Mouse (Mus musculus) left cerebral cortex, adult 18-20 months (tissue): Measurements from ENCODE around the gene Srebf2. TPM values are rescaled to one million over a fixed set of nuclear protein-coding genes. Genes with fewer than 3 reads are reported as not detected.
A peak's percentile ranks its signal among the peaks of the same experiment; 100 is the strongest.

ENCODE experiments used
- DNase-seq, 2 experiments: peaks; one replicate each; pipeline ENCODE4 v3.0.0; 2021 to 2022; ENCODE audit warnings: low spot score in 2 of 2, mixed read lengths in 1 of 2
- total RNA-seq, 2 experiments: library from RNA; stranded (reverse); gene quantifications; 2 replicates each; pipeline ENCODE4 v1.2.3; 2021

Gene Srebf2
- total RNA-seq, 2 experiments from 2014 or later, result 213 to 223 TPM

GRCm38 (mm10) chr15:82204680-82205371 is 57.8 kb downstream of the Srebf2 start:
- no peak for DNase-seq

GRCm38 (mm10) chr15:82206365-82207104 is 59.6 kb downstream of the Srebf2 start:
- DNase-seq, result peak; percentile 39 to 40

DNA sequence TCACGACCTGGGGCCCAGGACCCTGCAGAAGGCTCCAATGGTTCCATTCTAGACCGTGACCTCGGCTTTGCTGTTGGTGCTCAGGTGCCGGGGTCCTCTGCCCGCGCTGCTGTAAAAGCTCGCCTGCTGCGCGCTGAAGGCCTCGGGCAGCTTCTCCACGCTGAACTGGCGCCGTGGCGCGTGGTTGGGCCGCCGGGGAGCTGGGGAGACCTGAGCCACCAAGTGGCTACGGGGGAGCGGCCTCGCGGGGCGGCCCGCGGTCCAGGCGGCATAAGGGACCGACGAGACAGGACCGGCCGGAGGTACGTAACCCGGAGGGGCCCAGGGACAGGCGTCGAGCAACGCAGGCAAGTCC is 60.1 kb downstream of the Srebf2 start:
- DNase-seq, result no peak

DNA sequence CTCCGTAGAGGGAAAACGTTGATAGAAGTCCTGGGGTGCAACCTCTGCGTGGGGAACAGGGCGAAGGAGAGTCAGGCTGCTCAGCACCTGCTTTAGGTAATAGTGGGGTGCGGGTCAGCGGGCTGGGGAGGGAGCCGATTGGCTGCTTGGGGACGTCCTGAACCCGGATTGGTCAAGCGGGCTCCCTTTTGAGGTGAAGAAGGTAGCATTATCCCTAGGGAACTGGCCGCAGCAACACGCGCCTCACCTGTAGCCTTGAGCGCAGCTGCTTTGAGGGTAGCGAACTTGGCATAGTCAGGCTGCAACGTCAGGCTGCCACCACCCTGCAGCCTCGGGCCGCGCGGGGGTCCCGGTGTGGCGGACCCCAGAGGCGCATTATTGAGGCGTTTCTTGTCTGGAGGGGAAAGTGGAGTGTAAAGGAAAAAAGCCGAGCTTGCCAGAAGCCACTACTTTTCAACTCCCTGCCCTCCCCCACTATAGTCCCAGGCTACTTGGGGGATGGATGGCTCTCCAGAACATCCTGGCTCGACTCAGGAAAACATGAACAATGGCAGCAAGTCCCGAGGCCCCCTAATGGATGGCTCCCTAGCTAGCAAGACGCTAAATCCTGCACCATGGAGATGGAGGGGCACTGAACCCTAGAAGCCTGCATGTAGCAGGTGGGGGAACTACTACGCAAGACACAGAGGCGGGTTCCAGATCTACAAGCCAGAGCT is 60.7 kb downstream of the Srebf2 start:
- DNase-seq, result no peak

- DNase-seq, result no peak
Observed at GRCm38 (mm10) chr15:82208307-82208706, 61.3 kb downstream of the Srebf2 start.

- DNase-seq, result no peak
Observed at GRCm38 (mm10) chr15:82209295-82210050, 62.5 kb downstream of the Srebf2 start.

DNA sequence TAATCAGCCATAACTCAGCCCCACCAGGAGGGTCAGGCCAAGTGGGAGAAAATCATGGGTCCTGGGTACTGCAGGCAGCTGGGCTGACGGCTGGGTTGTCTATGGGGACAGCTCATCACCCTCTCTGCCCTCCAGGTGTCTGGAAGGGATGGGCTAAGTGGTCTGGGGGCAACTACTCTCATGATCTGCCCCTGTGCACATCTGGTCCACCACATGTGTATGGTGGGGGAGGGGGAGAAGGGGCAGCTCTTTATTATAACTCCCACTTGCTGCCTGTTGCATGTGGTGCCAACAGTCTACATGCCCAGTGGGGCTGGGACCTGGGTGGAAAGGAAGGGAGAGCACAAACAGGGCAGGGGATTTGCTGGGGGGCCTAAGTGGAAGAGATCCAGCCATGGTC is 63.8 kb downstream of the Srebf2 start:
- no peak for DNase-seq

DNA sequence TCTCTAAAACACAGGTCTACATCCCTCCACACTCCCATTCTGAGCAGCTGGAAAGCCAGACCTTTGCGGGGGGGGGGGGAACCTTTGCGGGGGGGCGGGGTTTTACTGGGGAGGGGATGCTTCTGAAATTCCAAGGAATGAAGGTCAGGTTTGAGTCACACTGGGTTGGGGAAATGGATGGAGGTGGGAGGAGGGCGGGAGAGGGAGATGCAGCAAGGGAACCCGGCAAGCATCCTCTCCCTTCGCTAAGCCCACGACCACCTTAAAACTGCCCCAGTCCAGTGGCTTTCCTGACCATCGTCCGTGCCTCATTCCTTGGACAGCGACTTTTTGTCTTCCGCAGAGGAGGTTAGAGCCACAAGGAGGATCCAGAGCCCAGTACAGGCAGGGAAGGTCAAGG is 64.3 kb downstream of the Srebf2 start:
- no peak for DNase-seq

DNA sequence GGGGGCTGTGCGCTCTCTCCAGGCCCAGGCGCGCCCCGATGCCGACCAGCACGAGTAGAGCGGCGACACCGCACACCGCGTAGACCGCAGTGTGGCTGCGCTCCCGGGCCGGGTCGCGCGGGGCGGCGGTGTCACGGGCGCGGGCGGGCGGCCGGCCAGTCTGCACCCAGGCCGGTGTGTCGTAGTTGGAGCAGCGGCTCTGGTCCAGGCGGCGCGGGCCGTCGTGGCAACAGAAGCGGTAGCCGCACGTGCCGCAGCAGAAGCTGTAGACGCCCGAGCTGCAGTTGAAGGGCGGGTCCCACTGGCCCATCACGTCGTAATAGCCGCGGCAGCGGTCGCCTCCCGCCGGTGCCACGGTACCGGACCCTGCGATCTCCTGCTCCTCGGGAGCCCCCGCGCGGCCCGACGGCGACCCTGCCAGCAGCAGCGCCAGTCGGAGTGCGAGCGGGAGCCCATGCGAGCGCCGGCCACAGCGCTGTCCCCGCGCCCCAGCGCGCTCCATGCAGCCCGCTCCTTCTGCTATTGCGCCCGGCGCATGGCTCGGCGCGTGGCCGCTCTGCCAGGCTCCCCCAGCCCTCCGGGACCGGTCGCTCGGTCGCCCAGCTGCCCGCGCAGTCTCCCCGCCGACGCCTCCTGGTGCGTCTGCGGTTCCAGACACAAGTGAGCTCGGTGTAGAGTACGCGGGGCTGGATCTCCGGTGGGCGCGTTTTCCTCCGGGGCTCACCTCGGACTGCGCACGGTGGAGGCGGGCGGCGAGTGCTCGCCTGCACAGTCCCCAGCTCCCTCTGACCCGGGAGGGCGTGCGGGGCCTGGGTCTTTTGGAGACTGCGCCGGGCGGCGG is 65.2 kb downstream of the Srebf2 start:
- no peak for DNase-seq

GRCm38 (mm10) chr15:82212752-82213063 is 65.7 kb downstream of the Srebf2 start, which contains the start of gene Shisa8:
TSS of gene Shisa8 (minus strand) at chr15:82212815.
- DNase-seq, result no peak

- no peak for DNase-seq
Observed at GRCm38 (mm10) chr15:82213222-82213621, 66.2 kb downstream of the Srebf2 start.

- no peak for DNase-seq
Observed at GRCm38 (mm10) chr15:82215332-82216046, 68.5 kb downstream of the Srebf2 start.

- no peak for DNase-seq
Observed at GRCm38 (mm10) chr15:82216142-82216827, 69.3 kb downstream of the Srebf2 start.

- no peak for DNase-seq
Observed at GRCm38 (mm10) chr15:82217039-82217438, 70.1 kb downstream of the Srebf2 start.

DNA sequence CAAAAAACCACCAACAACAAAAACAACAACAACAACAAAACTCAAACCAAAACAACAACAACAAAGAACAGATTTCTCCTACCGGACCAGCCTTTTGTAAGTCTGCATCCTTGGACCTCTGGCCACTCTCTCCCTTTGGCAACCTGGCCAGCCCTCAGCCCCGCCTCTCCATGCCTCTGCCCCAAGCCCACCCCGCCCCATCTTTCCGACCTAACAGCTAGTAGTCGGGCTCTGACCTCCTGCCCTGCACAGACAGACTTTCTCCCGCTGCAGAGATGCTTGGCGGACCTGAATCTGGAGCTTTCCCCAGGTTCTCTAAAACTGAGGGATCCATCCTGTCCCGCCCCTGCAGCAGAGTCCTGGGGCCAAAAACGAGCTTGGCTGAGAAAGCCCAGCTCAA is 71.0 kb downstream of the Srebf2 start:
- DNase-seq, result no peak

- no peak for DNase-seq
Observed at GRCm38 (mm10) chr15:82218778-82219666, 72.0 kb downstream of the Srebf2 start.

DNA sequence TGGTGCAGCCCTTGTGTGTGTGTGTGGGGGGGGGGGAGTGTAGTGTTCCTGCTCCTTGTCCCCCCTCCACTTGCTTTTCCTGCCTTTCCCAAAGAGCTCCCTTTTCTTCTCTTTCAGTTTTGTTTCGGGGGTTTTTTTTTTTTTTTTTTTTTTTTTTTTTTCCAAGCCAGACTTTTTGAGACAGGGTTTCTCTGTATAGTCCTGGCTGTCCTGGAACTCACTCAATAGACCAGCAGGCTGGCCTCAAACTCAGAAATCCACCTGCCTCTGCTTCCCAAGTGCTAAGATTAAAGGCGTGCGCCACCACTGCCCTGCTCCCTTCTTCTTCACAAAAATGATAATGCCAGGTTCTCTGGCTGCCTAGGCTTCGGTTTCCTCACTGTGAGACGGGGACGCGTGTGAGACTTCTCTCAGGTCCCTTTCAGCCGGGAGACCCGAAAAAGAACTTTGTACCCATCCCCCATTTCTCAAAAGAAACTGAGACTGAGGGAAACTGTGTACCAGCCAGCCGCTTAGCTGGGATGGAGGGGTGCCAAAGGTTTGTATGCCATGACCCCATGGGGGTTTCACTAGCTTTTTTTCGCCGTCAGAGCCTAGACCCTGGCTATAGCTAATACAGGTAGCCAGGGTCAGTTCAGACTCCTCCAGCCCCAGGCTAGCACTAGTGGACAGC is 73.2 kb downstream of the Srebf2 start:
- no peak for DNase-seq
